Mouse (Mus musculus): Measurements from ENCODE around the gene Agr2. TPM values are rescaled to one million over a fixed set of nuclear protein-coding genes. Genes with fewer than 3 reads are reported as not detected.

Gene Agr2
- not detected in 2 replicates for polyA plus RNA-seq (2012)

DNA sequence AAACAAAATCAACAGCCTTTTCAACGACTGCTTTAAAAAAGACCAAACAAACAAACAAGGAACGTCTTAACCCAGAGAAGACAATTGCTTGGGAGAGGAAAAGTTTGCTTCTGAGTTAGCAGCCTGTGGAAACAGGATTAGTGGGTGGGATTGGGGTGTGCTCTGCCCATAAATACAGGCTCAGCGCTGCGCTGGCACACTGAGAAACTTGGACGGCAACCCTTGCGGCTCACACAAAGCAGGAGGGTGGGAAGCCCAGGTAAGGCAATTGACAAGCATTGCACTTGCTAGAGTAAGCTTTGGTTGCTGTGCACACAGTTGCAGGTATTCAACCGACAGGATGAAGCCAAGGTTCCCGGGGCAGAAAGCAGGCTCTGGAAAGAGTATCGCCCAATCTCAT is at the start of gene Agr2:
TSS of gene Agr2 (plus strand) at position 197 of the 400 bp plus-strand sequence.
- no peaks in the 10 kb centered on the region for H3K27me3 ChIP-seq (ENCODE audit: control insufficient read depth)
- H3K36me3 ChIP-seq (ENCODE audit: control insufficient read depth) = no peaks in the 10 kb centered on the region
- no peaks in the 10 kb centered on the region for H3K4me1 ChIP-seq (ENCODE audit: control insufficient read depth)
- H3K4me3 ChIP-seq (replicated peaks) = no peak within 1 kb of the TSS
- no peaks in the 10 kb centered on the region for H3K9me3 ChIP-seq (ENCODE audit: control insufficient read depth, low read length)
- TF ChIP-seq TAL1 (IDR thresholded peaks at IDR 0.05; ENCODE audit: low read length) (no peak), GATA1 (IDR thresholded peaks at IDR 0.05; ENCODE audit: low read length) (no peak)

DNA sequence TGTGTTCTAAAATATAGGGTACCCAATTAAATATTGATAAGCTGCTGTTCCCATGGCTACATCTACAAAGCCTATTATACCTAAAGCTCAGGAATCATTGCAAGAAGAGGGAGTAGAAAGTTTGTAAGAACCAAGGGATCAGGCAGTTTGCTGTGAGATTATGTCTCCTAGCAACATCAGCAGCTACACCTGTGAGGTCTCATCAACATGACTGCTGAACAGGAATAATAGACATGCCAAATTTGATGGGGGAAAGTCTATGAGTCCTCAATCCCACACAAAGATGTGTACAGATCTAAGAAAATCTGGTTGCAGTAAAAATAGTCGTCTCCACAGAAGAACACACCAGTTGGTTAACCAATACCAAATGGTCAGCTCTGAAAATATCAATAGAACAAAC is 41.0 kb upstream of the Agr2 start:
- no peak for TF ChIP-seq TAL1 (IDR thresholded peaks at IDR 0.05; ENCODE audit: low read length)
- TF ChIP-seq GATA1 (IDR thresholded peaks at IDR 0.05; ENCODE audit: low read length) = no peak
- Histone ChIP-seq H3K9me3 (ENCODE audit: control insufficient read depth, low read length) (no peaks in the 10 kb centered on the region), H3K4me3 (replicated peaks) (no peak overlapping the region), H3K27me3 (ENCODE audit: control insufficient read depth) (no peaks in the 10 kb centered on the region), H3K36me3 (ENCODE audit: control insufficient read depth) (no peaks in the 10 kb centered on the region), H3K4me1 (ENCODE audit: control insufficient read depth) (no peaks in the 10 kb centered on the region)

DNA sequence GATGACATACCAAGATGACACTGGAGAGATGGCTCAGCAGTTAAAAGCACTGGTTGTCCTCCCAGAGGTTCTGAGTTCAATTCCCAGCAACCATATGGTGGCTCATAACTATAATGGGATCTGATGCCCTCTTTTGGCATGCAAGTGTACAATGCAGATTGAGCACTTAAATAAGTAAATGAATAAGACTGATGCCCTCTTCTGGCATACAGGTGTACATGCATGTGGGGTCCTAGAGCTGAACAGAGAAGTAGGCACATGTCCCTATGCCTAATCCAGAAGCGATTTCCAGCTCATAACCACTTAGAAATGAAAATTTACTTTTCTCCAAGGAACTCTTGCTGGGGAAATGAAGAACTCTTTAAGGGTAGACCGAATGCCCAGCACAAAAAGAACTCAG is 35.5 kb upstream of the Agr2 start:
- TF ChIP-seq TAL1 (IDR thresholded peaks at IDR 0.05; ENCODE audit: low read length) = no peak
- no peak for TF ChIP-seq GATA1 (IDR thresholded peaks at IDR 0.05; ENCODE audit: low read length)
- Histone ChIP-seq H3K27me3 (ENCODE audit: control insufficient read depth) (no peaks in the 10 kb centered on the region), H3K9me3 (ENCODE audit: control insufficient read depth, low read length) (no peaks in the 10 kb centered on the region), H3K4me1 (ENCODE audit: control insufficient read depth) (no peaks in the 10 kb centered on the region), H3K36me3 (ENCODE audit: control insufficient read depth) (no peaks in the 10 kb centered on the region), H3K4me3 (replicated peaks) (no peak overlapping the region)

- Histone ChIP-seq H3K4me1 (ENCODE audit: control insufficient read depth) (peaks cover 10% of the 10 kb centered on the region), H3K4me3 (replicated peaks) (no peak overlapping the region), H3K9me3 (ENCODE audit: control insufficient read depth, low read length) (no peaks in the 10 kb centered on the region), H3K36me3 (ENCODE audit: control insufficient read depth) (no peaks in the 10 kb centered on the region), H3K27me3 (ENCODE audit: control insufficient read depth) (no peaks in the 10 kb centered on the region)
- TF ChIP-seq GATA1 (IDR thresholded peaks at IDR 0.05; ENCODE audit: low read length) (no peak), TAL1 (IDR thresholded peaks at IDR 0.05; ENCODE audit: low read length) (no peak)
These were observed 26.5 kb upstream of the Agr2 start for GRCm38 (mm10) chr12:35966098-35966767.

DNA sequence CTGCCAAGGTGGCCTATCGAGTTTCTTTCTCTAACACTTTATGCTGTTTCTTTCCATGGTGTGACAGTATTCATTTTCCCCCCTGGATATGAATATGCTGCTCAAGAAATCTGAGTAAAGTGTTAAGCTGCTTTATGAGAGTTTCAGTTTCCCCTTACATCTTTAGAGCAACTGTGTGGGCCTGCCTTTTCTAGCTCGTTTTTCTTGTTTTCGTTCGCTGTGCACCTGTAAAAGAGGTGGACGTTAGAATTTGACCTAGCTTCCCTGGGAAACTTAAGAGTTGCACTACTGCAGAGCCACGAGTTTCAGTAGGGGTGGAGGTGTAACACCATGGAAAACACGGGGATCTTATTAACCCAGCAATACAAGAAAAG is 26.0 kb upstream of the Agr2 start:
- no peaks in the 10 kb centered on the region for H3K36me3 ChIP-seq (ENCODE audit: control insufficient read depth)
- TF ChIP-seq GATA1 (IDR thresholded peaks at IDR 0.05; ENCODE audit: low read length) (no peak), TAL1 (IDR thresholded peaks at IDR 0.05; ENCODE audit: low read length) (no peak)
- H3K4me3 ChIP-seq (replicated peaks) = no peak overlapping the region
- no peaks in the 10 kb centered on the region for H3K27me3 ChIP-seq (ENCODE audit: control insufficient read depth)
- H3K9me3 ChIP-seq (ENCODE audit: control insufficient read depth, low read length) = no peaks in the 10 kb centered on the region
- H3K4me1 ChIP-seq (ENCODE audit: control insufficient read depth) = peaks cover 10% of the 10 kb centered on the region

DNA sequence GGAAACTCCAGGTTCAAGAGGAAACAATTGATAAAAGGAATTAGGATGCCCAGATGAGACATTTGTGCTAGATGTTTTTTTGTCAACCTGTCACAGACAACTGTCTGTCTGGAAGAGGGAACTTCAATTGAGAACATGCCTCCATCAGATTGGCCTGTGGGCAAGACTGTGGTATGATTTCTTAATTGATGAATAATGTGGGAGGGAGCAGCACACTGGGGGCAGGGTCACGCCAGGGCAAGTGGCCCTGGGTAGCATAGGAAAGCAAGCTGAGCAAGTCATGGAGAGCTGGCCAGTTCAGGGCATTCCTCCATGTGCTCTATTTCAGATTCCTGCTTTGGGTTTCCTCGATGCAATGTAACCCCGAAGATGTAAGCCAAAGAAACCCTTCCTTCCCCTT is 16.8 kb upstream of the Agr2 start:
- no peaks in the 10 kb centered on the region for H3K36me3 ChIP-seq (ENCODE audit: control insufficient read depth)
- no peaks in the 10 kb centered on the region for H3K4me1 ChIP-seq (ENCODE audit: control insufficient read depth)
- no peaks in the 10 kb centered on the region for H3K27me3 ChIP-seq (ENCODE audit: control insufficient read depth)
- TF ChIP-seq GATA1 (IDR thresholded peaks at IDR 0.05; ENCODE audit: low read length) (no peak), TAL1 (IDR thresholded peaks at IDR 0.05; ENCODE audit: low read length) (no peak)
- no peaks in the 10 kb centered on the region for H3K9me3 ChIP-seq (ENCODE audit: control insufficient read depth, low read length)
- H3K4me3 ChIP-seq (replicated peaks) = no peak overlapping the region

- H3K9me3 ChIP-seq (ENCODE audit: control insufficient read depth, low read length) = no peaks in the 10 kb centered on the region
- no peaks in the 10 kb centered on the region for H3K27me3 ChIP-seq (ENCODE audit: control insufficient read depth)
- no peak overlapping the region for H3K4me3 ChIP-seq (replicated peaks)
- peaks cover 5% of the 10 kb centered on the region for H3K4me1 ChIP-seq (ENCODE audit: control insufficient read depth)
- TF ChIP-seq TAL1 (IDR thresholded peaks at IDR 0.05; ENCODE audit: low read length) (no peak), GATA1 (IDR thresholded peaks at IDR 0.05; ENCODE audit: low read length) (no peak)
- no peaks in the 10 kb centered on the region for H3K36me3 ChIP-seq (ENCODE audit: control insufficient read depth)
These were observed 15.0 kb upstream of the Agr2 start for GRCm38 (mm10) chr12:35977633-35978246.

GRCm38 (mm10) chr12:35979625-35980024 is 13.1 kb upstream of the Agr2 start:
- no peaks in the 10 kb centered on the region for H3K27me3 ChIP-seq (ENCODE audit: control insufficient read depth)
- H3K36me3 ChIP-seq (ENCODE audit: control insufficient read depth) = no peaks in the 10 kb centered on the region
- H3K4me3 ChIP-seq (replicated peaks) = no peak overlapping the region
- H3K9me3 ChIP-seq (ENCODE audit: control insufficient read depth, low read length) = no peaks in the 10 kb centered on the region
- TF ChIP-seq TAL1 (IDR thresholded peaks at IDR 0.05; ENCODE audit: low read length) (no peak), GATA1 (IDR thresholded peaks at IDR 0.05; ENCODE audit: low read length) (no peak)
- peaks cover 5% of the 10 kb centered on the region for H3K4me1 ChIP-seq (ENCODE audit: control insufficient read depth)

GRCm38 (mm10) chr12:35981732-35982360 is 10.9 kb upstream of the Agr2 start:
- Histone ChIP-seq H3K4me3 (replicated peaks) (no peak overlapping the region), H3K36me3 (ENCODE audit: control insufficient read depth) (no peaks in the 10 kb centered on the region), H3K4me1 (ENCODE audit: control insufficient read depth) (peaks cover 5% of the 10 kb centered on the region), H3K27me3 (ENCODE audit: control insufficient read depth) (no peaks in the 10 kb centered on the region), H3K9me3 (ENCODE audit: control insufficient read depth, low read length) (no peaks in the 10 kb centered on the region)
- no peak for TF ChIP-seq TAL1 (IDR thresholded peaks at IDR 0.05; ENCODE audit: low read length)
- no peak for TF ChIP-seq GATA1 (IDR thresholded peaks at IDR 0.05; ENCODE audit: low read length)

Measured in erythroblast, embryonic 14.5 days (primary cell).